Mouse (Mus musculus): ENCODE data around the gene Rhd. TPM values are rescaled to one million over a fixed set of nuclear protein-coding genes. Genes with fewer than 3 reads are reported as not detected.

The Rhd gene
- polyA plus RNA-seq, 1 experiment from 2014 or later = 11.2 TPM

DNA sequence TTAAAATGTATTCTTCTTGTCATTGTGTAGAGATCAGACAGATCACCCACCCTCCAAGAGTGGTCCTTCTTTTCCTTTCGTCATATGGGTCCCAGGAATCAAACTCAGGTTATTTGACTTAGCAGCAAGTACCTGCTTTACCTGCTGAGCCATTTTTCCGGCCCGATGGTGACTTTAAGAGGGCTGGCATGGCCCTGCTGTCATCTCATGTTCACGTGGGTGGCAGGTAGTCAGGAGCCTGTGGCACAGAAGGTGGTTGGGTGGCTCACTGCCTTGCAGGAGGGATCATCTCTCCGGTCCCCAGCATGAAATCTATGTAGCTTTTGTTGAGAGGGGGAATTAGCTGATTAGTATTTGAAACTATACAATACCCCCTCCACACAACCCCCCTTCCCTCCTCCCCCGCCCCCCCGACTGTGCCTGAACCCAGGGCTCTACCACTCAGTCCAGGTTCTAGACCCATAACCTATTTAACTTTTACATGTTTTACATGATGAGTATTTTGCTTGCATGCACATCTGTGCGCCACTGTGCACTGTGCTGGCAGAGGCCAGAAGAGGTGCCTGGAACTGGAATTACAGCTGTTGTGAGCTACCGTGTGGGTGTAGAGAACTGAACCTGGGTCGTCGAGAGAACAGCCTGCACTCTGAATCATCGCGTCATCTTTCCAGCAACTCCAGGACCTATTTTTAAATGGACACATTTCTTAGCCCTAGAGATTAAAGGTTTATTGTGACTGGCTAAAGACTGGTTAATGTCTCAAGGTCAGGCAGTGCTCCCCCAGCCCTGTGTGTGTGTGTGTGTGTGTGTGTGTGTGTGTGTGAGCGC, 51.1 kb downstream of the Rhd start:
- no peak for DNase-seq (ENCODE audit: low spot score)
- WGBS = 62% methylated on average over 14 of the region's 14 CpGs
- H3K9me3 ChIP-seq = peaks cover 6% of the 10 kb centered on the region; the same call in 1 of the 2 replicates
- peak overlapping the region; percentile 94 for H3K27ac ChIP-seq (replicated peaks)
- H3K4me1 ChIP-seq = peaks cover 18% of the 10 kb centered on the region
- H3K27me3 ChIP-seq (replicated peaks; ENCODE audit: low read depth, poor library complexity, severe bottlenecking) = no peaks in the 10 kb centered on the region
- peak overlapping the region; percentile 95 for H3K4me3 ChIP-seq
- H3K36me3 ChIP-seq (replicated peaks) = peaks cover 21% of the 10 kb centered on the region

DNA sequence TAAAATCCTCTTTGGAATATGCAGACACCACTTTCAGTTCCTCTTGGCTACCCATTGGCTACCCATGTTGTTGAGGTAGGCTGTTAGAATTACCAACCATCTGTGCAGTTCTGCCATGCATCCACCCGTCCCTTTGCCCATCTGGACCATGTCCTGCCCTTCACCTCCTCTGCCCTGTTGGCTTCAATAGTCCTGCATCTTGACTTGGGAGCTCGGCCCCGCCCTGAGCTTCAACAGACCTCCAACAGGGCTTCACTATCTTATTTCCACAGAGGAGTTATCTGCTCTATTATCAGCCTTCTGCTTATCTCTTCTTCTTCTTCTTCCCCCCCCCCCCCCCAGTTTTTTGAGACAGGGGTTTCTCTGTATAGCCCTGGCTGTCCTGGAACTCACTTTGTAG, 52.9 kb downstream of the Rhd start:
- Histone ChIP-seq H3K27ac (replicated peaks) (no peak overlapping the region), H3K27me3 (replicated peaks; ENCODE audit: low read depth, poor library complexity, severe bottlenecking) (no peaks in the 10 kb centered on the region), H3K4me3 (no peak overlapping the region), H3K36me3 (replicated peaks) (peaks cover 5% of the 10 kb centered on the region), H3K4me1 (peaks cover 19% of the 10 kb centered on the region), H3K9me3 (no peaks in the 10 kb centered on the region)
- WGBS = 73% methylated on average over 3 of the region's 3 CpGs
- DNase-seq (ENCODE audit: low spot score) = no peak

DNA sequence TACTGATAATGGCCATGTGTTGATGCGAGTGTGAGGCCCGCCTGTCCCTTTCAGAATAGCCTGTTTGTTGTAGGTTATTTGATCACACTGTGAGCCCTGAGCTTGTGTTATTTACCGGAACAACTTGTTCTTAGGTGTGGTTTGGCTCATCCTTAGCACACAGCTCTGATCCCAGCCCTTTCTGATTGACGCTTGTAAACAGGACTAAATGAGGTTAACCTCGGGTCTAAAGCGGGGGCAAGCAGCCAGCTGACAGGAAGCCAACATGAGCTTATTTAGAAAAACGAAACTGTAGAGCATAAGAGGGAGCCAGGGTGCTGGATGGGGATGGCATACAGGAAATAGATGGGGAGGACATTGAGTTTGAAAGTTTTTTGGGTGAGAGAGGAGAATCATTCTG, 54.0 kb downstream of the Rhd start:
- Histone ChIP-seq H3K27me3 (replicated peaks; ENCODE audit: low read depth, poor library complexity, severe bottlenecking) (no peaks in the 10 kb centered on the region), H3K4me3 (no peak overlapping the region), H3K36me3 (replicated peaks) (no peaks in the 10 kb centered on the region; the same call in 1 of the 2 replicates), H3K4me1 (peaks cover 24% of the 10 kb centered on the region), H3K9me3 (no peaks in the 10 kb centered on the region), H3K27ac (replicated peaks) (no peak overlapping the region)
- 67% methylated on average over 7 of the region's 7 CpGs for WGBS
- no peak for DNase-seq (ENCODE audit: low spot score)

DNA sequence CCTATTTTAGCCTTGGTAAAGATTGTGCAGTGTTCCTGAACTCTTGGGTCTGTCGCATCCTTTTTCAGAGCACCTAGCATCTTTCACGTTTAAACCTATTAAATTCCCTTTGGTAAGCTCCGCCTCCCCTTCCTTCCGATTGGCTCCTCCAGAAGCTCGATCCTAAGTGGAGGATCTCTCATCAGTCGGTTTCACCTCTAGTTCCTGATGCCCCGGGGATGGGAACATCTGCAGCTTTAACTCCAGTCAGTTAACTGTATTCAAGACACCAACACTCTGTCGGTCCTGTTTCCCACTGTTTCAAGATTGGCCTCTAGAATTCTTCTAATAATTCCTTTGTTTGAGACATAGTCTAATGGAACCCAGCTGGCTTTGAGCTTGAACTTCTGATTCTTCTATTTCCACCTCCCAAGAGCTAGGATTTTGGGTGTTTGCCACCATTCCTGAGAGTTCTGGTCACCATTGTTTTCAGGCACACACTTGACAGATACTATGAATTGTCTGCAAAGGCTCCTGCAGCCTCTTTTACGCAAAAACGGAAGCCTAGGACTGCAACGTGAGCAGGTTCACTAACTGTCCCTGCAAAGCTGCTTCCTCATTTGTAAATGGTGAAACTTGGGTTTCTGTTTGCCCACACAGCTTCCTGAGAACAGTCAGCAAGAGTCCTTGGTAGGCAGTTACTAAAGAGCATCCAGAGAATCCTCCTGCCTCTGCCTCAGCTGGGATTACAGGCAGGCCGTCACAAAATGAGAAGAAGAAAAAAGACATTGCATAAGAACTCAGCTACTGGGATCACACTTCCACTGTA, 55.6 kb downstream of the Rhd start:
- DNase-seq (ENCODE audit: low spot score) = no peak
- Histone ChIP-seq H3K27ac (replicated peaks) (no peak overlapping the region), H3K27me3 (replicated peaks; ENCODE audit: low read depth, poor library complexity, severe bottlenecking) (no peaks in the 10 kb centered on the region), H3K36me3 (replicated peaks) (peaks cover 9% of the 10 kb centered on the region), H3K4me3 (no peak overlapping the region), H3K4me1 (peaks cover 22% of the 10 kb centered on the region), H3K9me3 (no peaks in the 10 kb centered on the region)
- WGBS = 41% methylated on average over 12 of the region's 12 CpGs

DNA sequence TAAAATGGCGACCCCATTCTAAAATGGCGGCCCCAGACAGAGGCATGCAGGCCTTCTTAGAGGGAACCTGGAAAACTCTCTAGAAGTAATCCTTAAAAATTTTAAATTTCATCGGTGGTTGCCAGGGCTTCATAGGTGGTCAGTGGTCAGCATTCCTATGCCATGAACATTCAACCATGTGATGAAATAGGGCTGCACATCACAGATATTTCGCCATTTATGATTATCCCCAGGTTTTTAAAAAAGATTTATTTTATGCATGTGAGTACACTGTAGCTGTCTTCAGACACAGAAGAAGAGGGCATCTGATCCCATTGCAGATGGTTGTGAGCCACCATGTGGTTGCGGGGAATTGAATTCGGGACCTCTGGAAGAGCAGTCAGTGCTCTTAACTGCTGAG, 56.3 kb downstream of the Rhd start:
- Histone ChIP-seq H3K9me3 (no peaks in the 10 kb centered on the region), H3K4me3 (no peak overlapping the region), H3K36me3 (replicated peaks) (peaks cover 16% of the 10 kb centered on the region), H3K27ac (replicated peaks) (no peak overlapping the region), H3K4me1 (peaks cover 24% of the 10 kb centered on the region), H3K27me3 (replicated peaks; ENCODE audit: low read depth, poor library complexity, severe bottlenecking) (no peaks in the 10 kb centered on the region)
- 95% methylated on average over 6 of the region's 6 CpGs for WGBS
- DNase-seq (ENCODE audit: low spot score) = no peak

DNA sequence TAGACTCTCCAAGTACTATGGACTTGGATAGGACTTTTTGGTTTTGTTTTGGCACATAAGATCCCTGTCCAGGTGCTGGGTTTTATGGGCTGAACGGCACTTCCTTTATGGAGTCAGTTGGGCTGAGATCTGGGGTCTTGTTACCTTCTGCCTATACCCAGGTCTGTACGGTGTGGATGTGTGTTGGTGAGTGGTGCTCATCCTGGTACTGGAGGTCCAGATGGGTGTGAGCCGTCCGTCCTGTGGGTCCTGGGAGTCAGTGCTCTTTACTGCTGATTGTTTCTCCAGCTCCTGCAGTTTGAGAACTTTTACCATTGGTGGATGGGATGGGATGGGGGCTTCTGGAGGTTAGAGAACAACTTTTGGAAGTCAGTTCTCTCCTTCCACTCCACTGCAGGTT, 57.4 kb downstream of the Rhd start:
- 89% methylated on average over 4 of the region's 4 CpGs for WGBS
- no peak overlapping the region for H3K27ac ChIP-seq (replicated peaks)
- H3K9me3 ChIP-seq = no peaks in the 10 kb centered on the region
- no peak overlapping the region for H3K4me3 ChIP-seq
- no peak for DNase-seq (ENCODE audit: low spot score)
- no peaks in the 10 kb centered on the region for H3K27me3 ChIP-seq (replicated peaks; ENCODE audit: low read depth, poor library complexity, severe bottlenecking)
- peaks cover 27% of the 10 kb centered on the region for H3K36me3 ChIP-seq (replicated peaks)
- H3K4me1 ChIP-seq = peaks cover 31% of the 10 kb centered on the region

DNA sequence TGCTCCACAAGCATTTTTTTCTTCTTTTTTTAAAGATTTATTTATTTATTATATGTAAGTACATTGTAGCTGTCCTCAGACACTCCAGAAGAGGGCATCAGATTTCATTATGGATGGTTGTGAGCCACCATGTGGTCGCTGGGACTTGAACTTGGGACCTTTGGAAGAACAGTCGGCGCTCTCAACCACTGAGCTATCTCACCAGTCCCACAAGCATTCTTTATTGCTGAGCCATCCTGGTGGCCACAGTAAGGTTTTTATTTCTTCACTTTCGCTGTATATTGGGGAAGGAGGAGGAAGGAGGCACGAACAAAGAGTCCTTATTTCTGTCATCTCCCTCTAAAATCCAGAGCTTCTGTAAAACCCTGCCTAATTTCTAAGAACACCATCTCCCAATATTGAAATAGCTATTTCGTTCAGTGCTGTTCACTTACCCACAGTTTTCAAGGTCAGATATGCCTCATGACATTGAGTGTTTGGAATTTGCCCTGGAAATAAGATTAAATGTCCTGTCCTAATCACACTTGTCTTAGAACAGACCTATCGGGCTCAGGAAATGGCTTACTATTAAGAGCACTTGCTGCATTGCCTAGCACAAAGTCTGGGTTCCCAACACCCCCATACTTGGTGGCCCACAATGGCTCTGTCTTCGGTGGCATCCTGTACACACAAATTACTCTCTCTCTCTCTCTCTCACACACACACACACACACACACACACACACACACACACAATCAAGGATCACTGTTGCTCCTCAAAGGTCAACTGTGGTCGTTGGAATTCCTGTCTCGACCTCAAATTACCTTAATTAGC, 58.0 kb downstream of the Rhd start:
- Histone ChIP-seq H3K36me3 (replicated peaks) (peaks cover 33% of the 10 kb centered on the region), H3K9me3 (no peaks in the 10 kb centered on the region), H3K4me1 (peaks cover 31% of the 10 kb centered on the region), H3K27ac (replicated peaks) (peak overlapping the region; percentile 98), H3K4me3 (peak overlapping the region; percentile 84), H3K27me3 (replicated peaks; ENCODE audit: low read depth, poor library complexity, severe bottlenecking) (no peaks in the 10 kb centered on the region)
- 58% methylated on average over 10 of the region's 10 CpGs for WGBS
- DNase-seq (ENCODE audit: low spot score) = no peak

DNA sequence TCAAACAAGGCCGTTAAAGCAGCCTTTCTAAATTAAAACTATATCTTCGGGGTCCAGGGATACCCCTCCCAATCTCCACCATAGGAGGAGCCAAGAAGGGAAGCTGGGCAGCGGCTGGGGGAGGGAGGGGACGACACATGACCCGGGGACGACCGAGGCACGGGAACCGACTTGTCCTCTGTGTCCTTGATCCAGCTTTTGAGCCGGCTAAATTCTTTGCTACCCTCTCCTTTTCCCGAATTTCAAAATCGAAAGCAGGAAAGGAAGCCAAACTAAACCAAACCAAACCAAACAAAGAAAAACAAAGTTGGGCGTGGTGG, 58.5 kb downstream of the Rhd start:
- Histone ChIP-seq H3K9me3 (no peaks in the 10 kb centered on the region), H3K27me3 (replicated peaks; ENCODE audit: low read depth, poor library complexity, severe bottlenecking) (no peaks in the 10 kb centered on the region), H3K27ac (replicated peaks) (peak overlapping the region; percentile 98), H3K36me3 (replicated peaks) (peaks cover 39% of the 10 kb centered on the region), H3K4me3 (peak overlapping the region; percentile 84), H3K4me1 (peaks cover 31% of the 10 kb centered on the region)
- peak; percentile 82 for DNase-seq (ENCODE audit: low spot score)
- under 1% methylated on average over 13 of the region's 13 CpGs for WGBS

DNA sequence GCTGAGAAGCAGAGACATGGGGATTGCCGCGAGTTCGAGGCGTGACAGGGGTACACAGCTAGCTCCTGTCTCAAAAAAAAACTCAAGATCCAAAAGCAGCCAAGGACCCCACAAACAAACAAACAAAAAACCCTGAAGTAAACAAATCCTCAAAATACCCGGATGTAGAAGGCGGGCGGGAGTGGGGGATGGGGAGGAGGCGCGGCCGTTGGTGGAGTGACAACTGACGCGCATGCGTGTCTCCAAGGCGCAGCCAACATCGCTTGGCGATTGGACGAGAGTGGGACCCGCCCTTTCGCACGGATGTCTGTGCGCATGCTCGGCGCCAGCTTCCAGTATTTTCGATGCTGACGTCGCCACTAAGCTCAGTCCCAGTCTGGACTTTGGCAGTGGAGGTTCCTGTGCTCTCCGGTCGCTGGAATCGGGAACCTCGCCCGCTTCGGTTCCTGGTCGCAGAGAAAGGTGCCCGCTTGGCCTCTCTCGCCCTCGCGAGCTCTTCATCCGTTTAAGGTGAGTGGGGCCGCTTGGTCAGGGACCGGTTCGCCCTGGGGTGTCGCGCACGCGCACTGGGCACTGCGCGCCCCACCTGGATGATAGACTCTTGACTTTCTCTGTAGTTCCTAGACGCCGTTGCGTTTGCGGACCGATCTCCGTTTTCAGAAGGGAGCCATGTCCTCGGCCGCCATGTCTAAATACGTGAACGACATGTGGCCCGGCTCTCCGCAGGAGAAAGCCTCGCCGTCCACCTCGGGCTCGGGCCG, 59.1 kb downstream of the Rhd start, which contains the start of gene Rsrp1:
Gene Rsrp1, plus strand, starts transcription at position 335 of the 761 bp plus-strand sequence.
- DNase-seq (ENCODE audit: low spot score) = peak; percentile 97
- Histone ChIP-seq H3K9me3 (no peaks in the 10 kb centered on the region), H3K36me3 (replicated peaks) (peaks cover 44% of the 10 kb centered on the region), H3K4me1 (peaks cover 28% of the 10 kb centered on the region), H3K27ac (replicated peaks) (peak within 1 kb of the TSS; percentile 98), H3K27me3 (replicated peaks; ENCODE audit: low read depth, poor library complexity, severe bottlenecking) (no peaks in the 10 kb centered on the region), H3K4me3 (peak within 1 kb of the TSS; percentile 84)
- WGBS = under 1% methylated on average over 64 of the region's 64 CpGs

DNA sequence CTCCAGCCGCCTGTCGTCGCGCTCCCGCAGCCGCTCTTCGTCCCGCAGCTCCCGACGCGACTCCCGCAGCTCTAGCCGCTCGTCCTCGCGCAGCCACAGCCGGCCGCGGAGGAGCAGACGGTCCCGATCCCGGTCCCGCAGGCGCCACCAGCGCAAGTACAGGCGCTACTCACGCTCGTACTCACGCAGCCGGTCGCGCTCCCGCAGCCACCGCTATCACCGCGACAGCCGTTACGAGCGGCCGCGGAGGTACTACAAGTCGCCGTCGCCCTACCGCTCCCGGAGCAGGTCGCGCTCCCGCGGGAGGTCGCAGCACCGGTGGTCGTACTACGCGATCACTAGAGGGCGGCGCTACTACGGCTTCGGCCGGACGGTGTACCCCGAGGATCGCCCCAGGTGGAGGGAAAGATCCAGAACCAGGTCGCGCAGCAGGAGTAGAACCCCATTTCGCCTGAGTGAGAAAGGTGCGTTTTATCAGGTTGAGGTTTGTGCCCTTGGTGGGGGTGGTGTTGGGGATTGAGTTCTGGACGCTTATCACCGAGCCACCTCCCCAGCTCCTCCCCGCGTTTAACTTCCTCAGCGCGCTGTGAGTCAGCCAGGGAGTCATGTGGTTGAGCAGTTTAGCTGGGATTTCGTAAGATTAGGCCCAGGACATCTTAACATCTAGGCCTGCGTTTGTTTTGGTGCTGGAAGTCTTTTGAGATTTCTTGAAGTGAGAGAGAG, 59.8 kb downstream of the Rhd start:
- WGBS = under 1% methylated on average over 75 of the region's 75 CpGs
- peak; percentile 64 for DNase-seq (ENCODE audit: low spot score)
- H3K27ac ChIP-seq (replicated peaks) = peak overlapping the region; percentile 98
- peak overlapping the region; percentile 84 for H3K4me3 ChIP-seq
- H3K27me3 ChIP-seq (replicated peaks; ENCODE audit: low read depth, poor library complexity, severe bottlenecking) = no peaks in the 10 kb centered on the region
- no peaks in the 10 kb centered on the region for H3K9me3 ChIP-seq
- H3K36me3 ChIP-seq (replicated peaks) = peaks cover 48% of the 10 kb centered on the region
- peaks cover 28% of the 10 kb centered on the region for H3K4me1 ChIP-seq

DNA sequence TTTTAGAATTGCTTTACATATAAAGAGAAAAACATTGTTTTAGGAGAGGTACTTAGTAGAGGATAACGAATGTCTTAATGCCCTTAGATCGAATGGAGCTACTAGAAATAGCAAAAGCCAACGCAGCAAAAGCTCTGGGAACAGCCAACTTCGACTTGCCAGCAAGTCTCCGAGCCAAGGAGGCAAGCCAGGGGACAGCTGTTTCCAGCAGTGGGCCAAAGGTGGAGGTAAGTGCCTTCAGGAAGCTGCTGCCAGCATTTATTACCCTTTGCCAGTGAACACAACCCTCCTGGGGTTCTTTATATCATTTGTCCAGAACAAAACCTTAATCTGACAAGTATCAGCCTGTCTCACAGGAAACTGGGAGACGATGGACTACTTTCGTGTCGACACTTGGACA, 60.9 kb downstream of the Rhd start:
- H3K36me3 ChIP-seq (replicated peaks) = peaks cover 48% of the 10 kb centered on the region
- no peak for DNase-seq (ENCODE audit: low spot score)
- H3K9me3 ChIP-seq = no peaks in the 10 kb centered on the region
- H3K4me3 ChIP-seq = peak overlapping the region; percentile 84
- H3K4me1 ChIP-seq = peaks cover 30% of the 10 kb centered on the region
- no peak overlapping the region for H3K27ac ChIP-seq (replicated peaks)
- no peaks in the 10 kb centered on the region for H3K27me3 ChIP-seq (replicated peaks; ENCODE audit: low read depth, poor library complexity, severe bottlenecking)
- 87% methylated on average over 8 of the region's 8 CpGs for WGBS
